Mouse (Mus musculus): Measurements from ENCODE around the gene H2afz. TPM values are rescaled to one million over a fixed set of nuclear protein-coding genes. Genes with fewer than 3 reads are reported as not detected.

H2afz gene
- polyA plus RNA-seq, 1 experiment from 2014 or later, result 3,387 TPM

DNA sequence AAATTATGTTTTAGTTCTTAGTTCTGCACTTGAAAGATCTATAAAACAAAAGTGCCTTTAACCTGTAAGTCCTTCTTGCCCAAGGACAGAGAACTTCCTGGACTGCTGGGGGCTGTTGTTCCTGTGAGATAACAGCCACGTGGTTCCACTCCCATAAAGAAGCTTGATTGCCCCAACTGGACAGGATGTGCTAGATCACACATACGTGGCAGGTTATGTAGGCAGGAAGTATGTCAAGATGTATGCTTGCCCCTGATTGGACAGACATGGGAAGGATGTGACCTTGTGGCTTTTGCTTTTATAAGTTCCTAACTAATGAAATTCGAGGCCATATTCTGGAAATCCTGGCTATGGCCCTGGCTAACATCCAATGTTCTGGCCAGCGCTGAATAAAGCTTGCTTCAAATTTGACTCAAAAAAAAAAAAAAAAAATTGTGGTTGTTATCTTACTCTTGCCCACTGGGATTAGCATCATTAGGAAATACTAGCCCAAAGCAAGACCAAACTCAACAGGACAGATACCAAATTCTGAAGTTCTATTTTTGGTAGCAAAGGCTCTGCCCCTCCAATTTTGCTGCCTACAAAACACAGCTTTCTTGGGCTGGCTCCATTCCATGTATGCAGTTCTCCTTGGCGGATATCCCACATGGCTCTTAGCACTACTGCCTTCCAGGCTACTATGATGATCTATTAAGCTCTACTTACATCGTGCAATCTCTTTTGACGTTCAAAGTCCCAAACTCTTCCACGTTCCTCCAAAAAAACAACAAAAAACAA lies 3.7 kb upstream of the H2afz start:
- Histone ChIP-seq H3K27me3 (ENCODE audit: control insufficient read depth, insufficient read depth, low read length) (no peaks in the 10 kb centered on the region), H3K9ac (ENCODE audit: low read length) (no peak overlapping the region), H3K4me3 (ENCODE audit: low read depth, low read length) (no peak overlapping the region), H3K4me1 (ENCODE audit: control insufficient read depth, insufficient read depth, low read length) (no peaks in the 10 kb centered on the region), H3K27ac (ENCODE audit: low read depth, low read length) (no peak overlapping the region), H3K36me3 (ENCODE audit: control insufficient read depth, insufficient read depth, low read length) (no peaks in the 10 kb centered on the region), H3K9me3 (ENCODE audit: control insufficient read depth, low read length) (no peaks in the 10 kb centered on the region), H3K4me2 (no peak overlapping the region)
- 86% methylated on average over 8 of the region's 8 CpGs for WGBS
- DNase-seq (ENCODE audit: low spot score, missing footprints), result no peak
- no peak for ATAC-seq (ENCODE audit: low FRiP score)

DNA sequence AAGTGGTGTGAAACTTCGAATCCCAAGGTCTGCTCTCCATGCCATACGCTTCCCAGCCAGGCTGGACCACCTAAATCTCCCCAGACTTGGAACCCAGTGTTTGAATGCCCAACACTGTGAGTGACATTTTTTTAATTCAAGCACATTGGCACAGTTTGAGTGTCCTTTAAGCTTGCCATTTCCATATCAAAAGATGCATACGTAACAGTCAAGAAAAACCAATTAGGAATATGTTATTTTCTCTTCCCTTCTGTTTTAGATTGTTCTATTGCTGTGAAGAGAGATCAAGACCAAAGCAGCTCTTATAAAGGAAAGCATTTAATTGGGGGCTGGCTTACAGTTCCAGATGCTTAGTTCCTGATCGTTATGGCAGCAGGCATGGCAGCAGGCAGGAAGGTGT lies 2.9 kb upstream of the H2afz start:
- Histone ChIP-seq H3K36me3 (ENCODE audit: control insufficient read depth, insufficient read depth, low read length) (no peaks in the 10 kb centered on the region), H3K4me1 (ENCODE audit: control insufficient read depth, insufficient read depth, low read length) (peaks cover 3% of the 10 kb centered on the region; the same call in 1 of the 2 replicates), H3K27me3 (ENCODE audit: control insufficient read depth, insufficient read depth, low read length) (no peaks in the 10 kb centered on the region), H3K9ac (ENCODE audit: low read length) (no peak overlapping the region), H3K27ac (ENCODE audit: low read depth, low read length) (no peak overlapping the region), H3K4me3 (ENCODE audit: low read depth, low read length) (no peak overlapping the region), H3K9me3 (ENCODE audit: control insufficient read depth, low read length) (no peaks in the 10 kb centered on the region), H3K4me2 (no peak overlapping the region)
- no peak for DNase-seq (ENCODE audit: low spot score, missing footprints)
- ATAC-seq (ENCODE audit: low FRiP score), result no peak
- 89% methylated on average over 4 of the region's 4 CpGs for WGBS

DNA sequence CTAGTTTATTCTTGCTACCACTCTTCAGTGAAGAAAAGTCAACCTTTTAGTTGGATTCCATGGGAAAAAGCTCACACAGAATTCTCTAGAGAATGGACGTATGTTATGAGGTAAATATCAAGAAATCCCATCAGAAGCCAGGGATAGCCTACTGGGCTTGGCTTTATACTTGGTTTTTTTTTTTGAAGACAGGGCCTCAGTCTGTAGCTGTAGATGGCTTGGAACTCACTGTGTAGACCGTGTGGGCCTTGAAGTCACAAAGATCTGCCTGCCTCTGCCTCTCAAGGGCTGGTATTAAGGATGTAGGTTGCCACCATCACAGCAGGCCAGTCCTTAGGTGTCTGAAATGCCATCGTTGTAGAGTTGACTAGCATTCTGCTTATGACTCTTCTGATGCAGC lies 1.7 kb upstream of the H2afz start:
- H3K27me3 ChIP-seq (ENCODE audit: control insufficient read depth, insufficient read depth, low read length), result no peaks in the 10 kb centered on the region
- WGBS, result 96% methylated on average over 3 of the region's 3 CpGs
- no peaks in the 10 kb centered on the region for H3K9me3 ChIP-seq (ENCODE audit: control insufficient read depth, low read length)
- H3K36me3 ChIP-seq (ENCODE audit: control insufficient read depth, insufficient read depth, low read length), result no peaks in the 10 kb centered on the region
- no peak overlapping the region for H3K27ac ChIP-seq (ENCODE audit: low read depth, low read length)
- no peak overlapping the region for H3K9ac ChIP-seq (ENCODE audit: low read length)
- DNase-seq (ENCODE audit: low spot score, missing footprints) (no peak), ATAC-seq (ENCODE audit: low FRiP score) (no peak)
- no peak overlapping the region for H3K4me2 ChIP-seq
- H3K4me3 ChIP-seq (ENCODE audit: low read depth, low read length), result no peak overlapping the region
- H3K4me1 ChIP-seq (ENCODE audit: control insufficient read depth, insufficient read depth, low read length), result peaks cover 8% of the 10 kb centered on the region

DNA sequence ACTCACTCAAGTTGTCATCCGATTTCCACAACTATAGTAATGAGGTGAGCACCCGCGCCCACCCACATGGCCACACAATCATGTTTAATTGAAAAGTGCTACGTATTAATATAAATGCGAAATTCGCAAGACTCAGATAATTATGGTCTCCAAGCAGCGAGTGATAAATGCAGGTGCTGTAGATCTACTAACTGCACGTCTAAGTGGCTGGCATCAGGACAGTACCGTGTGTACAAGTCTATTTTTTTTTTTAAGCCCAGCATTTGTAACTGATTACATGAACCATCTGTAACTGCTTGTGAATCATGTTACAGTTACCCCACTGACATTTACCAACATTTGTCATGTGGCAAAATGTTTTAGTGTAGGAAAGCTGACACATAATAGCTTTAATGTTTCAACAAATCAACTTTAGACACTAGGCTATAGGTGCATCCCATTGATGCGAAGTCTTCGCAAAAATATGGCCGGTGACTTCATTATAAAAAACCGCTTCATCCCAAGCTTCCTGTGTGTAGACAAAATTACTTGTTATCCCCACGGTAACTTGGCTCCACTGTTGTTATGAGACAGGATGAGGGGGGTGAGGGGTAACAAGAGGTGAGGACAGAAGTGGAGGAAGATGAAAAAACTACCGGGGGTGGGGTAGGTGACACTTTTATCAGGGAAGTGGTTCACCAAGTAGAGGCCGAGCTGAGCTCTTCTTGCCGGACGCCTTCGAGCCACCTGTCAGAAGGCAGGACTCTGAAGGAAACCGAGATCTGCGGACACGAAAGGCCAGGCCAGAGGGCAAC lies 760 bp upstream of the H2afz start:
- H3K9me3 ChIP-seq (ENCODE audit: control insufficient read depth, low read length), result no peaks in the 10 kb centered on the region
- peak overlapping the region; percentile 91 for H3K4me3 ChIP-seq (ENCODE audit: low read depth, low read length)
- DNase-seq (ENCODE audit: low spot score, missing footprints), result no peak
- H3K9ac ChIP-seq (ENCODE audit: low read length), result peak overlapping the region; percentile 70
- peaks cover 8% of the 10 kb centered on the region for H3K4me1 ChIP-seq (ENCODE audit: control insufficient read depth, insufficient read depth, low read length)
- 42% methylated on average over 22 of the region's 22 CpGs for WGBS
- ATAC-seq (ENCODE audit: low FRiP score), result no peak
- peak overlapping the region; percentile 59 for H3K4me2 ChIP-seq
- no peaks in the 10 kb centered on the region for H3K27me3 ChIP-seq (ENCODE audit: control insufficient read depth, insufficient read depth, low read length)
- peak overlapping the region; percentile 73 for H3K27ac ChIP-seq (ENCODE audit: low read depth, low read length)
- no peaks in the 10 kb centered on the region for H3K36me3 ChIP-seq (ENCODE audit: control insufficient read depth, insufficient read depth, low read length)

GRCm38 (mm10) chr3:137864988-137865982 lies 998 bp downstream of the H2afz start:
- under 1% methylated on average over 67 of the region's 74 CpGs for WGBS
- H3K9ac ChIP-seq (ENCODE audit: low read length), result peak overlapping the region; percentile 97

GRCm38 (mm10) chr3:137867133-137867436 lies 2.8 kb downstream of the H2afz start:
- WGBS, result 0% methylated on average over 2 of the region's 2 CpGs
- ATAC-seq (ENCODE audit: low FRiP score), result no peak
- H3K9me3 ChIP-seq (ENCODE audit: control insufficient read depth, low read length), result no peaks in the 10 kb centered on the region

More at GRCm38 (mm10) chr3:137864988-137865982, 998 bp downstream of the H2afz start:
- peak overlapping the region; percentile 50 for H3K4me2 ChIP-seq
- H3K4me1 ChIP-seq (ENCODE audit: control insufficient read depth, insufficient read depth, low read length), result peaks cover 8% of the 10 kb centered on the region
- no peaks in the 10 kb centered on the region for H3K9me3 ChIP-seq (ENCODE audit: control insufficient read depth, low read length)
- DNase-seq (ENCODE audit: low spot score, missing footprints) (peak; percentile 99), ATAC-seq (ENCODE audit: low FRiP score) (peak; percentile 20)
- H3K27ac ChIP-seq (ENCODE audit: low read depth, low read length), result peak overlapping the region; percentile 98
- H3K27me3 ChIP-seq (ENCODE audit: control insufficient read depth, insufficient read depth, low read length), result no peaks in the 10 kb centered on the region
- peak overlapping the region; percentile 91 for H3K4me3 ChIP-seq (ENCODE audit: low read depth, low read length)
- H3K36me3 ChIP-seq (ENCODE audit: control insufficient read depth, insufficient read depth, low read length), result no peaks in the 10 kb centered on the region

DNA sequence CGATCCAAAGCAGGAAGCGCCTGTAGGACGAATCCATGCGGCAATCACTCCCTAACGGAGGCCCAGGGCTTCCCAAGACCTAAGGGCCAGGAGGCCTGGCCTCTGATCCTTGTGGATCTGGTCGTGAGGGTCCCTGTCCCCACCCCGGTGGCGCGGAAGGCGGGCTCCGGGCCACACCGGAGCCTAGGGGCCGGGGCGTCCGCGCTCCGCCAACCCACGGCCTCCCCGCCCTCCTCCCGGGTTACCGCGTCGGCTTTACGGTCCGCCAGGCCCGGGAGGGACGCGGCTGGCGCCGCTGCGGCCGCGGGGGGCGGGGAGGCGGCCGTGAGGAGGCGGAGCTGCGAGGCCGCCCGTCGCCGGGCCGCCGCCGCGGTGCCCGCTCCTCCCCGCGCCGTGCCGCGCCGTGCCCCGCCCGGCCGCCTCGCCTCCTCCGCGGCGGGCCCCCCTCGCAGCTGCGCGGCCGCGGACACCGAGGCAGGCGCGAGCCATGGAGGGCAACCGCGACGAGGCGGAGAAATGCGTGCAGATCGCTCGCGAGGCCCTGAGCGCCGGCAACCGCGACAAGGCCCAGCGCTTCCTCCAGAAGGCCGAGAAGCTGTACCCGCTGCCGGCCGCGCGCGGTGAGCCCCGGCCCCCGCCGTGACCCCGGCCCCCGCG lies 3.3 kb downstream of the H2afz start, which contains the start of gene Dnajb14:
TSS of gene Dnajb14 (plus strand) at position 239 of the 657 bp plus-strand sequence.
- 0% methylated on average over 51 of the region's 94 CpGs for WGBS

More at GRCm38 (mm10) chr3:137867133-137867436, 2.8 kb downstream of the H2afz start:
- peak overlapping the region; percentile 53 for H3K4me3 ChIP-seq (ENCODE audit: low read depth, low read length)
- peak overlapping the region; percentile 66 for H3K4me2 ChIP-seq
- H3K36me3 ChIP-seq (ENCODE audit: control insufficient read depth, insufficient read depth, low read length), result no peaks in the 10 kb centered on the region
- no peak for DNase-seq (ENCODE audit: low spot score, missing footprints)
- H3K9ac ChIP-seq (ENCODE audit: low read length), result peak overlapping the region; percentile 87
- no peaks in the 10 kb centered on the region for H3K27me3 ChIP-seq (ENCODE audit: control insufficient read depth, insufficient read depth, low read length)
- H3K4me1 ChIP-seq (ENCODE audit: control insufficient read depth, insufficient read depth, low read length), result peaks cover 8% of the 10 kb centered on the region
- H3K27ac ChIP-seq (ENCODE audit: low read depth, low read length), result peak overlapping the region; percentile 97

More for the DNA sequence above, 3.3 kb downstream of the H2afz start, which contains the start of gene Dnajb14:
- Histone ChIP-seq H3K4me1 (ENCODE audit: control insufficient read depth, insufficient read depth, low read length) (peaks cover 8% of the 10 kb centered on the region), H3K27ac (ENCODE audit: low read depth, low read length) (peak within 1 kb of the TSS; percentile 97), H3K4me3 (ENCODE audit: low read depth, low read length) (peak within 1 kb of the TSS; percentile 53), H3K36me3 (ENCODE audit: control insufficient read depth, insufficient read depth, low read length) (no peaks in the 10 kb centered on the region), H3K27me3 (ENCODE audit: control insufficient read depth, insufficient read depth, low read length) (no peaks in the 10 kb centered on the region), H3K4me2 (peak within 1 kb of the TSS; percentile 66), H3K9ac (ENCODE audit: low read length) (peak within 1 kb of the TSS; percentile 87), H3K9me3 (ENCODE audit: control insufficient read depth, low read length) (no peaks in the 10 kb centered on the region)
- peak; percentile 98 for DNase-seq (ENCODE audit: low spot score, missing footprints)
- ATAC-seq (ENCODE audit: low FRiP score), result peak; percentile 38
